Mouse (Mus musculus) E14TG2a.4 (cell line): ENCODE results near the gene Znrf4.

Experiments
- CTCF ChIP-seq: conservative IDR thresholded peaks from 2 replicates; pipeline ENCODE4 v1.5.1; 2014; ENCODE audit warnings: low read length
- NANOG ChIP-seq: IDR thresholded peaks from 2 replicates; pipeline ENCODE4 v1.6.1; 2014; ENCODE audit warnings: borderline replicate concordance, low read length, mixed read lengths
- POU5F1 ChIP-seq: IDR thresholded peaks from 2 replicates; pipeline ENCODE4 v1.6.1; 2014; ENCODE audit warnings: low read length, borderline replicate concordance

DNA sequence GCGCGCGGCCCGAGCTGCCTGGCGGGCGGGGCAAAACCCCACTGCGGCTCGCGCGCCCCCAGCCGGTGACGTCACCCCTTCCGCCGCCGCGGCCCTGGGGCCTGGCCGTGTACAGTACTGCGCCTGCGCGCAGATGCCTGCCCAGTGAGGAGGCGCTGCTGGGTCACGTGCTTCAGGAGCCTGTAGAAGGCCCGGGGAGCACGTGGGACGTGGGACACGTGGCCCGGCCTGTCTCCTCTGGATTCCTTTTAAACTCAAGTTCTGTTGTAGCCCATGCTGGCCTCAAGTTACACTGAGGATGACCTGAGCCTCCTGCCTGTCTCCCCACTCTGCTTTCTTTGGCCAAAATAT is 35.9 kb downstream of the Znrf4 start, which contains the start of gene Ptprs:
- no peak for TF ChIP-seq CTCF
- no peak for TF ChIP-seq POU5F1
- no peak for TF ChIP-seq NANOG
